Mouse (Mus musculus) intestine, embryonic 14.5 days (tissue): ENCODE measurements around the gene Sirpa. TPM values are rescaled to one million over a fixed set of nuclear protein-coding genes. Genes with fewer than 3 reads are reported as not detected.
A peak's percentile ranks its signal among the peaks of the same experiment; 100 is the strongest.

Source experiments
- ATAC-seq: fragments of 200-750 bp; cut with Nextera tagmentation; replicated peaks from 2 replicates; pipeline ENCODE4 v1.8.0; 2017; ENCODE audit warnings: low read depth, moderate number of reproducible peaks, moderate TSS enrichment, moderate library complexity; ENCODE audit not compliant: low FRiP score, low TSS enrichment
- DNase-seq: peaks from one replicate; pipeline ENCODE4 v3.0.0-alpha.2; 2018; ENCODE audit warnings: low spot score
- H3K27ac ChIP-seq: fragments of 300-500 bp; sonication (generic); 2 replicates; pipeline ENCODE4 v1.5.1; 2014; ENCODE audit warnings: low read depth, mild to moderate bottlenecking, control low read depth
- H3K27me3 ChIP-seq: fragments of 300-500 bp; sonication (generic); replicated peaks from 2 replicates; pipeline ENCODE4 v1.6.1; 2014; ENCODE audit warnings: low read length, control low read depth; ENCODE audit not compliant: control insufficient read depth, insufficient read depth
- H3K36me3 ChIP-seq: fragments of 300-500 bp; sonication (generic); 2 replicates; pipeline ENCODE4 v1.6.1; 2014; ENCODE audit warnings: low read length, control low read depth; ENCODE audit not compliant: control insufficient read depth, insufficient read depth
- H3K4me1 ChIP-seq: fragments of 300-500 bp; sonication (generic); replicated peaks from 2 replicates; pipeline ENCODE4 v1.6.1; 2014; ENCODE audit warnings: low read length, control low read depth, mixed read lengths; ENCODE audit not compliant: control insufficient read depth, insufficient read depth
- H3K4me2 ChIP-seq: fragments of 300-500 bp; sonication (generic); 2 replicates; pipeline ENCODE4 v1.6.1; 2014; ENCODE audit warnings: low read length
- H3K4me3 ChIP-seq: fragments of 300-500 bp; sonication (generic); 2 replicates; pipeline ENCODE4 v1.5.1; 2014; ENCODE audit warnings: low read depth, low read length, control low read depth, mixed read lengths
- H3K9ac ChIP-seq: fragments of 300-500 bp; sonication (generic); 2 replicates; pipeline ENCODE4 v1.6.1; 2014; ENCODE audit warnings: mild to moderate bottlenecking, low read length
- H3K9me3 ChIP-seq: fragments of 300-500 bp; sonication (generic); 2 replicates; pipeline ENCODE4 v1.6.1; 2016; ENCODE audit warnings: low read length, control low read depth; ENCODE audit not compliant: control insufficient read depth
- WGBS: fragments of 180-500 bp; shearing (Covaris S2); extraction: QIAGEN DNeasy Blood & Tissue Kit; methylation state at CpG from one replicate; pipeline ENCODE4 v1.1.7; 2014; 5-methylcytosine and 5-hydroxymethylcytosine counted together
- polyA plus RNA-seq: library from polyadenylated mRNA; unstranded; fragments of >200 nt; fragmentation: Nextera tagmentation; extraction: Ambion mirVana; gene quantifications from 2 replicates; pipeline ENCODE4 v1.2.1, GENCODE M21; 2014

Gene Sirpa
- polyA plus RNA-seq, 1 experiment from 2014 or later = 29.9 TPM

DNA sequence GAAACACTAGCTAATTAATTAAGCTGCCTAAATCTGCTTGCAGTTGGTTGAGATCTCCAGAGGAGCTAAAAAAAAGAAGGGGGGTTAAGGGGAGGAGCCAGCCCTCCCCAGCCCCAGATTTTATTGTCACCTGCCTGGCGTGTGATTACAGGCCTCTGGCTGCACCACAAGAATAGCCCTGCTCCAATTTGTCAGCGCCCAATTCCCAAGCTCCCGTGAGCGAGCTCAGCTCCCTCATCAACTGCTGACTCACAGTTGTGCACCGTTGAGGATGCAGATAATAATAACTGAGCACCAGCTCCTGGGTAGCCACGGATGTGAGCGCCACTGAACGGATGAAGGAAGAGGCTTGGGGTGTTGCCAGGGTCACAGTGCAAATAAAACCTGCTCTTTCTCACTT, 13.6 kb downstream of the Sirpa start:
- no peak for ATAC-seq
- Histone ChIP-seq H3K4me1 (no peaks in the 10 kb centered on the region), H3K4me2 (no peak overlapping the region), H3K27ac (no peak overlapping the region), H3K9ac (no peak overlapping the region), H3K4me3 (no peak overlapping the region), H3K9me3 (no peaks in the 10 kb centered on the region), H3K36me3 (peaks cover 29% of the 10 kb centered on the region), H3K27me3 (no peaks in the 10 kb centered on the region)
- DNase-seq = no peak
- WGBS = 38% methylated on average over 8 of the region's 8 CpGs

DNA sequence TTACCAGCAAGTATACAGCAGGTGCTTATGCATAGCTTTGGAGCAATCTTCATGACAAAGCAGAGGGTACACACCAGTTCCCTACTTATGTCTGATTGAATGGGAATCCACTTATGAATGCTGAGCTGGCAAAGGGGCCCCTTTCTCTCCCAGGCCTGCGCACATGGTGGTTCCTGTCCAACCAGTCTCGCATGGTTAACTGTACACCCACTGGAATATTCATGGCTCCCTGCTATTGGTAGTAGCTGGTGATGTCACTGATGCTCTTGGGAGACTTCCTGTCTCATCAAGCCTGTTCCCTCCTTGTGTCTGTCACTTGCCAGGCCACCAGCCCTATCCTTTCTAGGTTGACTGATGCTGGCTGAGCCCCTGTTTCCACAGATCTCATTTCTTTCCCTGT, 14.3 kb downstream of the Sirpa start:
- Histone ChIP-seq H3K4me3 (no peak overlapping the region), H3K9ac (no peak overlapping the region), H3K4me2 (no peak overlapping the region), H3K27ac (no peak overlapping the region), H3K27me3 (no peaks in the 10 kb centered on the region), H3K4me1 (no peaks in the 10 kb centered on the region), H3K36me3 (peaks cover 30% of the 10 kb centered on the region), H3K9me3 (no peaks in the 10 kb centered on the region)
- WGBS = 85% methylated on average over 2 of the region's 2 CpGs
- DNase-seq (no peak), ATAC-seq (no peak)

DNA sequence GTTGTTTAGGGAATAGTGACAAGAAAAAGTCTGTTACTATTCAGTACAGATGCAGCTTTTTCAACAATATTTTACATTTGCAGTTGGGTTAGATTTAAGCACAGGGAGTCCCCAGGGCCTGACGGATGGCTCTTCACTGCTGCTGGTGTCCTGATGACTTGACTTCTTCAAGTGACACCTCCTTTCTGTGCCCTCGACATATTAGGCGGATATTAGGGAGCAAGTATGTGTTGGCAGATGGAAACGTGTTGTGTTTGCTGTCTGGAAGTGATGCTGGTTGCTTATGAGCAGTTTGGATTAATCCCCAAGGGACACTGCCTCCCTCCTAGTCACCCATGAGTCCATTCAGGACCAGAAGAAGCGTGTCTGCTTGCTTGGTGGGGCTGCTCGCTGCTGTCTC, 21.3 kb downstream of the Sirpa start:
- Histone ChIP-seq H3K4me2 (no peak overlapping the region), H3K27ac (no peak overlapping the region), H3K9ac (no peak overlapping the region), H3K9me3 (no peaks in the 10 kb centered on the region), H3K27me3 (no peaks in the 10 kb centered on the region), H3K4me1 (no peaks in the 10 kb centered on the region), H3K4me3 (no peak overlapping the region), H3K36me3 (peaks cover 30% of the 10 kb centered on the region)
- no peak for ATAC-seq
- 84% methylated on average over 6 of the region's 6 CpGs for WGBS
- no peak for DNase-seq

DNA sequence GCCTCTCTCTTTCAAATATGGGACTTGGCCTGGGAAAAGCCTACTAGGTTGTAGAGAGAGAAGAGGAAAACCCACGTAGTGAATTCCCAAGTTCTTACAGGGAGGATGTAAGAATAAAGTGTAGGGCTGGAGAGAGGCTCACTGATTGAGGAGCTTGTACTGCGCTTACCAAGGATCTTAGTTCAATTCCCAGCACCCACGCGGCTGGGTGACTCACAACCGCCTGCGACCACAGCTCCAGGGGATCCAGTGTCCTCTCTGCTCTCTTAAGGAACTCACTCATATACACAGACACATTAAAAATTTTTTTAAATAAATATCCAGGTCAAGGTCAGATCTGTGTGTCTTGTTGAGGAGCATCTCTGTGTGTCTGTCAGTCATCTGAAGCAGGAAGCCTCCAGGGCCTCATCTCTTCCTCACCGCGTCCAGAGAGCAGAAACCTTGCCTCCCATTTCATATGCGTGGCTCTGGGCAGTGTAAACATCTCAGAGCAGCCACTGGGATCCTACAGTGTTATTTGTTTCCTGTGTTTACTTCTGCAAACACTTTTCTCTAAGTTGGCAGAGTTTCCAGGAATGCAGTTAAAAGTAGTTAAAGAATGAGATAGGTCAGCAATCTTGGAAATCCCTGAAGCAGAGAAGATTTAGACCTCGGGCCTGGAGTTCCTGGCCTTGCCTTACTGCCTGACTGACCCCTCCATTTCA, 22.0 kb downstream of the Sirpa start:
- H3K4me2 ChIP-seq = no peak overlapping the region
- DNase-seq (no peak), ATAC-seq (no peak)
- no peak overlapping the region for H3K27ac ChIP-seq
- H3K9me3 ChIP-seq = no peaks in the 10 kb centered on the region
- WGBS = 84% methylated on average over 10 of the region's 10 CpGs
- no peaks in the 10 kb centered on the region for H3K4me1 ChIP-seq
- no peak overlapping the region for H3K9ac ChIP-seq
- H3K36me3 ChIP-seq = peaks cover 30% of the 10 kb centered on the region
- H3K4me3 ChIP-seq = no peak overlapping the region
- H3K27me3 ChIP-seq = no peaks in the 10 kb centered on the region

DNA sequence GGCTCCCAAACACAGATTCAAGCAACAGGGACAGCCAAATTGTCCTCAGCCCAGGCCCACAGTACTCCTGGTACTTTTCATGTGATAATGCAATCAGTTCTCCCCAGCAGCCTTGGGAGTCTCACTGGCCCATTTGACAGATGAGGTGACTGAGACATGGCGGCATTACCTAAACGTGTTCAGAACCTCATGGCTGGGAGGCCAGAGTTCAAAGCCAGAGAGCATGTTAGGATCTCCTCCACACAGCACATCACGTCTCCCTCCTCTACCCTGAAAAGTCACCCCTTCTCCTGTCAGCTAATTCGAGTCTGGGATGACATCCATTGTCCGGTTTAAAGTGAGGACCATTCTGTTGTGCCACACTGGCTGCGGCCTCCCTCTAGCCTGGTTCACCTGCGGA, 27.5 kb downstream of the Sirpa start:
- H3K4me1 ChIP-seq = no peaks in the 10 kb centered on the region
- H3K36me3 ChIP-seq = peaks cover 13% of the 10 kb centered on the region; the same call in 1 of the 2 replicates
- 81% methylated on average over 7 of the region's 7 CpGs for WGBS
- H3K4me2 ChIP-seq = no peak overlapping the region
- ATAC-seq (no peak), DNase-seq (peak; percentile 21)
- no peak overlapping the region for H3K9ac ChIP-seq
- H3K27me3 ChIP-seq = no peaks in the 10 kb centered on the region
- H3K9me3 ChIP-seq = no peaks in the 10 kb centered on the region
- H3K27ac ChIP-seq = no peak overlapping the region
- no peak overlapping the region for H3K4me3 ChIP-seq

DNA sequence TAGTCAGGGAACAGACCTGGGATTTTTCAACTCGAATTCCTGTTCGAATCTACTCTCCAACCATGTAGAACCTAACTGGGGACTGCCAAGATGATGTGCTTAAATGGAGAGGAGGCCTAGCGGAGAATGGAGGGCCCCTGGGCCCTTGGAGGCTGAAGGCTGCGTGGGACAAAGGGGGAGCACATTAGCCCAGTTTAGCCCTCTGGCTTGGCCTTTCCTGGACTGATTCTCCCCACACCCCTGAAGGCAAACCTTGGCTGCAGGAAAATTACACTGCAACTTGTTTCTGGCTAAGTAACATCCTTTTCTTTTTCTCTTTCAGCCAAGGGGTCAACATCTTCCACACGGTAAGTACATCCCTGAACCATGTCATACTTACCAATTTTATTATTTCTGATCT, 28.2 kb downstream of the Sirpa start:
- ATAC-seq = no peak
- H3K9me3 ChIP-seq = no peaks in the 10 kb centered on the region
- no peak overlapping the region for H3K9ac ChIP-seq
- peaks cover 10% of the 10 kb centered on the region; the same call in 1 of the 2 replicates for H3K36me3 ChIP-seq
- H3K4me3 ChIP-seq = no peak overlapping the region
- no peaks in the 10 kb centered on the region for H3K27me3 ChIP-seq
- WGBS = 93% methylated on average over 5 of the region's 5 CpGs
- H3K4me2 ChIP-seq = no peak overlapping the region
- no peaks in the 10 kb centered on the region for H3K4me1 ChIP-seq
- DNase-seq = peak; percentile 18
- no peak overlapping the region for H3K27ac ChIP-seq

DNA sequence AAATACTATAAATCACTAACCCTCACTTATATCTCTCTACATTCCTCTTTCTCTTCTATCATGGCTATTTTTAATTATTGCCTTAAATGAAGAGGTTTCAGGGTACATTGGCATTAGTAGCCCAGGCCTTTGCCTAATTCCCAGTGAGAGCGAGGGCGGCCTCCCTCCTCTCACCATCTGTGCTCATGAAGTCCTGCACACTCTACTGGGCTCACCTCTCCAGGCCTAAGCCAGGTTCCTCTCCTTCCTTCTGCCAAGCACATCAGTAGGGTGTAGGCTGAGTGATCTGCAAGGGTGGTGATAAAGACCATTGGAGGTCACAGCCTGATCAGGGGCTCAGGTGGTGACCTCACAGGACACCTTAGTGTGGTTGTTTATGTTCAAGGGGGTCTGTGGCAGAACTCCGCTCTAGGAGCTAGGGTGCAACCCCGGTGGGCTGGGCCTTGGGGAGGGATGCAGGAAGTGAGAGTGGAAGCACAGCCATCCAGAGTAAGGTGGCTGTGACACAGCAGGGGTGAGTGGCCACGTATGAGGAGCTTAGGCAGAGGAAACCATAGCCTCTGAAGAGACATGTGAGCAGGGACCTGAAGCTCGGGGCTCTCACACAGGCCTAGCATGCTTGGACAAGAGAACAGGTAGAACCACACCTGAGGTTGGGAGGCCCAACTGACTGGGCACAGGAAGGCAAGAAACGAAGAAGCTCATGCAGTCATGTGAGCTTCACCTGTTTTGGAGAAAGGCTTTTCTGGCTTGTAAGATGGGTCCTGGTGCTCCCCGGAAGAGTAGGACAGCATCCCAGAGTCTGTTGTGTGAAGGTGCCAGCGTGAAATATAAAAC, 29.2 kb downstream of the Sirpa start:
- H3K4me2 ChIP-seq = no peak overlapping the region
- no peak for ATAC-seq
- no peaks in the 10 kb centered on the region for H3K27me3 ChIP-seq
- H3K27ac ChIP-seq = no peak overlapping the region
- no peak overlapping the region for H3K4me3 ChIP-seq
- H3K36me3 ChIP-seq = 0 out of 2 replicates have a peak, but pooled peaks cover 7% of the 10 kb centered on the region
- no peaks in the 10 kb centered on the region for H3K9me3 ChIP-seq
- no peak overlapping the region for H3K9ac ChIP-seq
- 85% methylated on average over 9 of the region's 9 CpGs for WGBS
- H3K4me1 ChIP-seq = no peaks in the 10 kb centered on the region
- DNase-seq = peak; percentile 35

DNA sequence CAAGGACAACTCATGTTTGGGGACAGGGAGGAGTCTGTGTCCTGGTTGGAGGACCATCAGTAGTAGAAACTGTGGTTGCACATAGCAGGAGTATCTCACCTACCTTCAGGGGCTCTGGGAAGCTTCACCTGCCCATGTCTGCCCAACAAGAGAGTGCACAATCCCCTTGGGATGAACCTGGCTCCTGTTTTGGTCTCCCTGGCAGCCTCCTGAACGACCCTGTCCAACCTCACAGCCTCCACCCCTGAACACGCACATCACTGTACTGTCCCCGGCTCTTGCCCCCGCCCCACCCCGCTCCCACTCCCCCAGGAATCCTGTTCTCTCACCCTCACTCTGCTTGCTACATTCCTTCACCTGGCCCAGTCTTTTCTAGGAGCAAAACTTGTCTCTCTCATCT, 30.3 kb downstream of the Sirpa start:
- H3K9me3 ChIP-seq = no peaks in the 10 kb centered on the region
- ATAC-seq (no peak), DNase-seq (no peak)
- WGBS = 84% methylated on average over 5 of the region's 5 CpGs
- no peak overlapping the region for H3K9ac ChIP-seq
- no peaks in the 10 kb centered on the region for H3K4me1 ChIP-seq
- H3K4me2 ChIP-seq = no peak overlapping the region
- H3K27ac ChIP-seq = no peak overlapping the region
- no peaks in the 10 kb centered on the region for H3K27me3 ChIP-seq
- 0 out of 2 replicates have a peak, but pooled peaks cover 7% of the 10 kb centered on the region for H3K36me3 ChIP-seq
- H3K4me3 ChIP-seq = no peak overlapping the region
